Mouse (Mus musculus): ENCODE results near the gene Smg9. TPM values are rescaled to one million over a fixed set of nuclear protein-coding genes. Genes with fewer than 3 reads are reported as not detected.

The Smg9 gene
- polyA plus RNA-seq (2014; fragmentation: Illumina TruSeq; extraction: RNeasy Lipid Tissue Mini Kit (QIAGEN cat#74804); ENCODE audit: low read depth, low replicate concordance) = 6.5 TPM

DNA sequence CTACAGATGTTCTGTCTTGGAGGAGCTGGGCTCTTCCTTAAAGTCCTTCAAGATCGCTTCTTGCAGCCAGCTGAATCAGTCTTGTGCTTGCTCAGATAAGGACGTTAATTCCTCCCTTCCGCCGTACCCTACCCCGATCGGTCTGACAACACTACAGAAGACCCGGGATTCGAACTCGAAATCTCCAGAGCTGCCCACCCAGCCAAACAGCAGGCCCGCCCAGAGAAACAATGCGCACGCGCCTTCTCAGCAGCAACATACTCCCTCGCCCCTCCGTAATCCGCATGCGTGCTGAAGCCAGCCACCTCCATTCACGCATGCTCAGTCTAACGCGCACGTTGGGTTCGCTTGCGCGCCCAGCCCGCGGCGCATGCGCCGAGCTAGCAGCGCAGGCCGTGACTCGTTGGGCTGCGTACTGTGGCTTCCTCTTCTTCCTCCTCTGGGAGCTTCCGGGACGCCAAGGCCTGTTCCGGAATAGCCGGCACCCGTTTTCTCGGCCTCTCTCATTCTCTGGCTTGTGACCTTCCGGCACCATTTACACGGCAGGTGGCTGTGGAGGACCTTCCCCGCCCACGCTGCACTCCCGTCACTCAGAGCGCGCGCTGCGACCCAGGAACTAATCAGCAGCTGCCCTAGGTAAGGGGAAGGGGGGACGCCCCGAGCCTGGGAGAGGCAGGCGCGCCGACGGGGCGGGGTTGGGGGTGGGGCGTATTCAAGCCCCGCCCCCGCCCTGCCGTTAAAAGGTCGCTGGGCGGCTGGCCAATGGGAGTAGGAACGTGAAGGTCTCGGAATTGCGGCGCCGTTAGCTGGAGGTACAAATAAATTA lies at the start of gene Smg9:
Smg9 (plus strand) TSS at position 364 of the 826 bp plus-strand sequence.

GRCm38 (mm10) chr7:24369731-24370541 lies 29.5 kb upstream of the Smg9 start, which contains the start of gene Kcnn4:
TSS of gene Kcnn4 (plus strand) at chr7:24370263.

DNA sequence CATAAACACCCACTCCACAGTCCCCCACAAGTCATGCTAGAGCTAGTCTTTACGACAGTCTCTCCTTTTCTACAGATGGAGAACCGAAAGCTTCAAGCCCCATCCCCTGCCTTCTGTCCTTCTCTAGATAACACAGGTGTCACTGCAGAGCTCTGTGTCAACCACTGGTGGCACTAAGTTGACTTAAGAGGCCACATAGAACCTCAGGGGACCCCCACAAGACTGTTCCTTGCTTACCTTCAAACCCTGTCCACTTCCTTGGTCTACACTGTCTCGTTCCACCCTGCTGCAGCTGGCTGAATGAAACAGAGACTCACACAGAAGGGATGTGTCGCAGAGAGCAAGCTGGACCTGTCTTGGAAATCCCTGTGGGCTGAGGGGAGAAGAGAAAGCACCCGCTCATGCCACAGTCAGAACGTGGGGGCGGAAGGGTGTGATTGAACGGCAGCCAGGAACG lies 52.5 kb downstream of the Smg9 start, which contains the start of gene Irgc1:
Irgc1 (minus strand) TSS at position 443 of the 457 bp plus-strand sequence.

DNA sequence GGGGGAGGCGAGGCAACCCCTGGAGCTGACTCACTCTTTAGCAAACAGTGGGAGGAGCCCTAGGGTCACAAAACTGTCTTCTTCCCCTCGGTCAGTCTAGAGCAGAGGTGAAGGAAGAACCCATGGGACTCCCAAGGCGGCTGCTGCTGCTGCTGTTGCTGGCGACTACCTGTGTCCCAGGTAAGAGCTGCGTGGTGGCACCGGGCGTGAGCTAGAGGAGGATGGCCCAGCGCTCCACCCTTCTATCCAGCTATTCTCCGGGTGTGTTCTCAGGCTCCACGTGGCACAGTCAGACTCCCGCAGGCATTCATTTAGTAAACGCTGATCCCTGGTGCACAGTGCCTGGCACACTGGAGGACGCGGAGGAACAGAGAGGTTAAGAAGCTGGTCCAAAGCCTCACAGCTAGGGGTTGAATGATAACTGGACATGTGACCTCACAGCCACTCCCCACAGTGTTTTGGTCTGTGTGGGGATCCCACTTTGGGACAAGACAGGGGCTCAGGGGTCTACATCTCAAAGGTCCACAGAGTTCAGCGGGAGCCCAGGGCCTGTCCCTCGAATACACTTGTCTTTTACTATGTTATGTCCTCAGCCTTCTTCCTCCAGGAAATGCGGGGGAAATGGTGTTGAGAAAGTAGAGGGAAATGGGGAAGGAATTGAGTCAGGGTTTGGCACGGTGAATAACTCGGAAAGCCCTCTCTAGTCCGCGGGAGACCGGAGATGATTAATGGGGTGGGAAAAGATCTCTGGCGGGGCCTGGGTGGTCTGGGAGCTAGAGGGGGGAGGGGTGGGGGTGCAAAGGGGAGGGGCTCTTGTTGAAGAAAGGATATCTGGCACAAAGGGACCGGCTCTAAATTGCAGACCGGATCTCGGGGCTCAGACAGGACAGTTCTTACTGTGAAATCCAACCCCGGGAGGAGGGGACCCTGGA lies 63.2 kb downstream of the Smg9 start, which contains the start of gene Plaur:
Plaur (plus strand) TSS at position 97 of the 932 bp plus-strand sequence.

Other genes with a start within 250 kb of the Smg9 start
- 0.21 TPM for gene Zfp114, start 224.6 kb upstream of the Smg9 start, polyA plus RNA-seq (2014; fragmentation: Illumina TruSeq; extraction: RNeasy Lipid Tissue Mini Kit (QIAGEN cat#74804); ENCODE audit: low read depth, low replicate concordance)
- gene Zfp111, start 188.2 kb upstream of the Smg9 start, polyA plus RNA-seq (2014; fragmentation: Illumina TruSeq; extraction: RNeasy Lipid Tissue Mini Kit (QIAGEN cat#74804); ENCODE audit: low read depth, low replicate concordance) = 3.2 TPM
- gene Zfp109, start 162.1 kb upstream of the Smg9 start, polyA plus RNA-seq (2014; fragmentation: Illumina TruSeq; extraction: RNeasy Lipid Tissue Mini Kit (QIAGEN cat#74804); ENCODE audit: low read depth, low replicate concordance) = 0.70 TPM
- 0.77 TPM for gene Zfp108, start 144.8 kb upstream of the Smg9 start, polyA plus RNA-seq (2014; fragmentation: Illumina TruSeq; extraction: RNeasy Lipid Tissue Mini Kit (QIAGEN cat#74804); ENCODE audit: low read depth, low replicate concordance)
- gene Zfp93, start 129.2 kb upstream of the Smg9 start, polyA plus RNA-seq (2014; fragmentation: Illumina TruSeq; extraction: RNeasy Lipid Tissue Mini Kit (QIAGEN cat#74804); ENCODE audit: low read depth, low replicate concordance) = 6.5 TPM
- 8.8 TPM for gene Zfp61, start 98.4 kb upstream of the Smg9 start, polyA plus RNA-seq (2014; fragmentation: Illumina TruSeq; extraction: RNeasy Lipid Tissue Mini Kit (QIAGEN cat#74804); ENCODE audit: low read depth, low replicate concordance)
- 3.2 TPM for gene Zfp94, start 83.0 kb upstream of the Smg9 start, polyA plus RNA-seq (2014; fragmentation: Illumina TruSeq; extraction: RNeasy Lipid Tissue Mini Kit (QIAGEN cat#74804); ENCODE audit: low read depth, low replicate concordance)
- 0.36 TPM for gene Tescl, start 65.7 kb upstream of the Smg9 start, polyA plus RNA-seq (2014; fragmentation: Illumina TruSeq; extraction: RNeasy Lipid Tissue Mini Kit (QIAGEN cat#74804); ENCODE audit: low read depth, low replicate concordance)
- gene Lypd5, start 50.4 kb upstream of the Smg9 start, polyA plus RNA-seq (2014; fragmentation: Illumina TruSeq; extraction: RNeasy Lipid Tissue Mini Kit (QIAGEN cat#74804); ENCODE audit: low read depth, low replicate concordance) = 0.41 TPM
- gene Kcnn4, start 29.4 kb upstream of the Smg9 start, polyA plus RNA-seq (2014; fragmentation: Illumina TruSeq; extraction: RNeasy Lipid Tissue Mini Kit (QIAGEN cat#74804); ENCODE audit: low read depth, low replicate concordance) = not detected
- 1.1 TPM for gene Irgc1, start 52.7 kb downstream of the Smg9 start, polyA plus RNA-seq (2014; fragmentation: Illumina TruSeq; extraction: RNeasy Lipid Tissue Mini Kit (QIAGEN cat#74804); ENCODE audit: low read depth, low replicate concordance)
- not detected for gene Plaur, start 62.9 kb downstream of the Smg9 start, polyA plus RNA-seq (2014; fragmentation: Illumina TruSeq; extraction: RNeasy Lipid Tissue Mini Kit (QIAGEN cat#74804); ENCODE audit: low read depth, low replicate concordance)
- gene Cadm4, start 82.4 kb downstream of the Smg9 start, polyA plus RNA-seq (2014; fragmentation: Illumina TruSeq; extraction: RNeasy Lipid Tissue Mini Kit (QIAGEN cat#74804); ENCODE audit: low read depth, low replicate concordance) = not detected
- gene Zfp428, start 107.4 kb downstream of the Smg9 start, polyA plus RNA-seq (2014; fragmentation: Illumina TruSeq; extraction: RNeasy Lipid Tissue Mini Kit (QIAGEN cat#74804); ENCODE audit: low read depth, low replicate concordance) = 0.60 TPM
- gene AC161166.1, start 112.8 kb downstream of the Smg9 start, polyA plus RNA-seq (2014; fragmentation: Illumina TruSeq; extraction: RNeasy Lipid Tissue Mini Kit (QIAGEN cat#74804); ENCODE audit: low read depth, low replicate concordance) = 9.5 TPM
- 1.2 TPM for gene Irgq, start 131.1 kb downstream of the Smg9 start, polyA plus RNA-seq (2014; fragmentation: Illumina TruSeq; extraction: RNeasy Lipid Tissue Mini Kit (QIAGEN cat#74804); ENCODE audit: low read depth, low replicate concordance)
- not detected for gene Pinlyp, start 146.5 kb downstream of the Smg9 start, polyA plus RNA-seq (2014; fragmentation: Illumina TruSeq; extraction: RNeasy Lipid Tissue Mini Kit (QIAGEN cat#74804); ENCODE audit: low read depth, low replicate concordance)
- gene Xrcc1, start 146.7 kb downstream of the Smg9 start, polyA plus RNA-seq (2014; fragmentation: Illumina TruSeq; extraction: RNeasy Lipid Tissue Mini Kit (QIAGEN cat#74804); ENCODE audit: low read depth, low replicate concordance) = 2.1 TPM
- not detected for gene Ethe1, start 187.9 kb downstream of the Smg9 start, polyA plus RNA-seq (2014; fragmentation: Illumina TruSeq; extraction: RNeasy Lipid Tissue Mini Kit (QIAGEN cat#74804); ENCODE audit: low read depth, low replicate concordance)
- not detected for gene Zfp575, start 188.0 kb downstream of the Smg9 start, polyA plus RNA-seq (2014; fragmentation: Illumina TruSeq; extraction: RNeasy Lipid Tissue Mini Kit (QIAGEN cat#74804); ENCODE audit: low read depth, low replicate concordance)
- gene Phldb3, start 211.1 kb downstream of the Smg9 start, polyA plus RNA-seq (2014; fragmentation: Illumina TruSeq; extraction: RNeasy Lipid Tissue Mini Kit (QIAGEN cat#74804); ENCODE audit: low read depth, low replicate concordance) = not detected
- not detected for gene Lypd3, start 236.9 kb downstream of the Smg9 start, polyA plus RNA-seq (2014; fragmentation: Illumina TruSeq; extraction: RNeasy Lipid Tissue Mini Kit (QIAGEN cat#74804); ENCODE audit: low read depth, low replicate concordance)